Mouse (Mus musculus) midbrain, postnatal 0 days (tissue): ENCODE data around the gene Fam8a1. TPM values are rescaled to one million over a fixed set of nuclear protein-coding genes. Genes with fewer than 3 reads are reported as not detected.

ENCODE experiments used
- ATAC-seq: fragments of 200-750 bp; cut with Nextera tagmentation; 2 replicates; pipeline ENCODE4 v1.8.0; 2017; ENCODE audit warnings: moderate number of reproducible peaks, mild to moderate bottlenecking, moderate TSS enrichment, moderate library complexity; ENCODE audit not compliant: low FRiP score
- DNase-seq: peaks from one replicate; pipeline ENCODE4 v3.0.0-alpha.2; 2015; ENCODE audit warnings: low spot score
- H3K27ac ChIP-seq: fragments of 300-500 bp; sonication (generic); 2 replicates; pipeline ENCODE4 v1.5.1; 2014; ENCODE audit warnings: low read depth, mild to moderate bottlenecking, low read length, mixed read lengths
- H3K27me3 ChIP-seq: fragments of 300-500 bp; sonication (generic); 2 replicates; pipeline ENCODE4 v1.6.1; 2014; ENCODE audit warnings: low read length, control low read depth, mixed read lengths; ENCODE audit not compliant: insufficient read depth
- H3K36me3 ChIP-seq: fragments of 300-500 bp; sonication (generic); 2 replicates; pipeline ENCODE4 v1.6.1; 2014; ENCODE audit warnings: low read length, control low read depth, mixed read lengths; ENCODE audit not compliant: insufficient read depth
- H3K4me1 ChIP-seq: fragments of 300-500 bp; sonication (generic); 2 replicates; pipeline ENCODE4 v1.6.1; 2014; ENCODE audit warnings: mild to moderate bottlenecking, control low read depth, antibody characterized with exemption, low read length, mixed read lengths; ENCODE audit not compliant: insufficient read depth
- H3K4me2 ChIP-seq: fragments of 300-500 bp; sonication (generic); 2 replicates; pipeline ENCODE4 v1.6.1; 2014; ENCODE audit warnings: low read depth, mild to moderate bottlenecking, low read length, mixed read lengths; ENCODE audit not compliant: poor library complexity, severe bottlenecking
- H3K4me3 ChIP-seq: fragments of 300-500 bp; sonication (generic); 2 replicates; pipeline ENCODE4 v1.5.1; 2014; ENCODE audit warnings: low read depth, mild to moderate bottlenecking, low read length, moderate library complexity
- H3K9ac ChIP-seq: fragments of 300-500 bp; sonication (generic); replicated peaks from 2 replicates; pipeline ENCODE4 v1.6.1; 2014; ENCODE audit warnings: mild to moderate bottlenecking, low read length, moderate library complexity, mixed read lengths; ENCODE audit not compliant: poor library complexity, severe bottlenecking
- H3K9me3 ChIP-seq: fragments of 300-500 bp; sonication (generic); 2 replicates; pipeline ENCODE4 v1.6.1; 2016; ENCODE audit warnings: low read length, control low read depth
- CTCF ChIP-seq: IDR thresholded peaks from 2 replicates; pipeline ENCODE4 v1.5.1; 2016; ENCODE audit warnings: antibody characterized with exemption, mild to moderate bottlenecking
- WGBS: fragments of 180-500 bp; shearing (Covaris S2); extraction: QIAGEN DNeasy Blood & Tissue Kit; methylation state at CpG from one replicate; pipeline ENCODE4 v1.1.7; 2014; 5-methylcytosine and 5-hydroxymethylcytosine counted together
- polyA plus RNA-seq: library from polyadenylated mRNA; unstranded; fragments of >200 nt; fragmentation: Nextera tagmentation; extraction: Ambion mirVana; gene quantifications from 2 replicates; pipeline ENCODE4 v1.2.1, GENCODE M21; 2015
- total RNA-seq: library from RNA; depleted of rRNA; stranded (reverse); fragments of >200 nt; gene quantifications from 2 replicates; pipeline ENCODE4 v1.2.3, GENCODE M21; 2014

The Fam8a1 gene
- total and polyA plus RNA-seq, 2 experiments from 2014 or later: 18.1 to 59.2 TPM

DNA sequence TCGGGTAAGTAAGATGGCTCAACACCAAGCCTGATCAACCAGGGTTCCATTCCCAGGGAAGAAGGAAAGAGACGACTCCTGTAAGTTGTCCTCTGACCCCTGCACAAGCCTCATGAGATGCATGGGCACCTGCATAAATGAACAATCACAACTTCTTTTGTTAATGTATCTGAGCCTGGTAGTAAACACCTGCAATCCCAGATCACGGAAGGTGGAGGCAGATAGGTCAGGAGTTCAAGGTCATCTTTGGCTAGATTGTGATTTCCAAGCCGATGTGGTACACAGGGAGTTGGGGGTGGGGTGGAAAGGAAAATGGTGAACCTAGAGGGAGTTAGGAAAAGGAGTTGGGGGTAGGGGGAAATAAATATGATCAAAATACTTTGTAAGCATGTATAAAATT lies 36.5 kb upstream of the Fam8a1 start:
- H3K9me3 ChIP-seq: no peaks in the 10 kb centered on the region
- H3K4me2 ChIP-seq: no peak overlapping the region
- H3K9ac ChIP-seq: no peak overlapping the region
- no peaks in the 10 kb centered on the region for H3K36me3 ChIP-seq
- no peak for DNase-seq
- H3K4me1 ChIP-seq: peaks cover 4% of the 10 kb centered on the region; the same call in 1 of the 2 replicates
- peak overlapping the region; percentile 87 for H3K27ac ChIP-seq
- WGBS: 62% methylated on average over 4 of the region's 4 CpGs
- H3K4me3 ChIP-seq: no peak overlapping the region
- ATAC-seq: no peak
- TF ChIP-seq CTCF: no peak
- no peaks in the 10 kb centered on the region for H3K27me3 ChIP-seq

DNA sequence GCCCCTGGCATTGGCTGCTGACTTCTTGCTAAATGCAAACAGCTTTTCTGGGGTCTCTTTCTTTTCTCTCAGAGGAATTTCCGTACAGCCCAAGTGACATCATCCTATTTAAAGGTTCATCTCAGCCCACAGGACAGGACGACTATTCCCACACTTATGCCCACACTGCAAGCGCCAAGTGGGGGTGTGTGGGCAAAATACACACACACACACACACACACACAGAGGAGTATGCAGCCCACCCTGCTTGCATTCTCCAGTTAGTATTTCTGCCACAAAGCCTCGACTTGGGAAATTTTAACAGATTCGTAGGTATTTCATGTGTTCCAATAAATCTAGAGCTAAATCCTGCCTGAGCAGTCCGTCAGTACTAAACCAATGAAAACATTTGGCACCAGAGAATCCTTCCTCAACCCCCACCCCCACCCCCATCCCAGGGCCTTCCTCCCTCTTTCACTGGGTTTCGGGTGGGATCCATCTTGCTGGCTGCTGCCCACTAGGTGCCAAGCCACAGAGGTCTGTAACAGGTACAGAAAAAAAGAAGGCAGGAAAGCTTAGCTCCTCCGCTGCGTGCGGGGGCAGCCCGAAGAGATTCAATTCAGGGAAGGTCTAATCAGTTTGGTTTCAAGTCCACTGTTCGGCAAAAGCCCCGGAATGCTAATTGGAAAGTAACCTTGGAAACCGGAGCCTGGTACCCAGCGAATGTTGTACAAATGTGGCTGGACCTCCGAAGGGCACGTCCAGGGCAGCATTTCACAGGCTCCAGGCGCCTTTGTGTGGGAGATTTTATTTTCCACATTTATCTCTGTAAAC lies 35.8 kb upstream of the Fam8a1 start:
- 9% methylated on average over 18 of the region's 18 CpGs for WGBS
- Histone ChIP-seq H3K36me3 (no peaks in the 10 kb centered on the region), H3K9me3 (no peaks in the 10 kb centered on the region), H3K27ac (peak overlapping the region; percentile 87), H3K4me1 (no peaks in the 10 kb centered on the region), H3K4me3 (no peak overlapping the region), H3K9ac (peak overlapping the region; percentile 54), H3K4me2 (peak overlapping the region; percentile 26; the same call in 1 of the 2 replicates), H3K27me3 (no peaks in the 10 kb centered on the region)
- DNase-seq (peak; percentile 85), ATAC-seq (peak; percentile 86)
- no peak; the same call in 1 of the 2 replicates for TF ChIP-seq CTCF

- Histone ChIP-seq H3K9me3 (no peaks in the 10 kb centered on the region), H3K9ac (no peak overlapping the region; the same call in 1 of the 2 replicates), H3K36me3 (no peaks in the 10 kb centered on the region), H3K4me1 (no peaks in the 10 kb centered on the region), H3K4me2 (no peak overlapping the region), H3K27me3 (no peaks in the 10 kb centered on the region), H3K27ac (peak overlapping the region; percentile 87), H3K4me3 (no peak overlapping the region)
- peak; percentile 64; the same call in 1 of the 2 replicates for ATAC-seq
- no peak for DNase-seq
- 20% methylated on average over 6 of the region's 6 CpGs for WGBS
- TF ChIP-seq CTCF: no peak; the same call in 1 of the 2 replicates
Measured at GRCm38 (mm10) chr13:46634133-46634488, 35.2 kb upstream of the Fam8a1 start.

DNA sequence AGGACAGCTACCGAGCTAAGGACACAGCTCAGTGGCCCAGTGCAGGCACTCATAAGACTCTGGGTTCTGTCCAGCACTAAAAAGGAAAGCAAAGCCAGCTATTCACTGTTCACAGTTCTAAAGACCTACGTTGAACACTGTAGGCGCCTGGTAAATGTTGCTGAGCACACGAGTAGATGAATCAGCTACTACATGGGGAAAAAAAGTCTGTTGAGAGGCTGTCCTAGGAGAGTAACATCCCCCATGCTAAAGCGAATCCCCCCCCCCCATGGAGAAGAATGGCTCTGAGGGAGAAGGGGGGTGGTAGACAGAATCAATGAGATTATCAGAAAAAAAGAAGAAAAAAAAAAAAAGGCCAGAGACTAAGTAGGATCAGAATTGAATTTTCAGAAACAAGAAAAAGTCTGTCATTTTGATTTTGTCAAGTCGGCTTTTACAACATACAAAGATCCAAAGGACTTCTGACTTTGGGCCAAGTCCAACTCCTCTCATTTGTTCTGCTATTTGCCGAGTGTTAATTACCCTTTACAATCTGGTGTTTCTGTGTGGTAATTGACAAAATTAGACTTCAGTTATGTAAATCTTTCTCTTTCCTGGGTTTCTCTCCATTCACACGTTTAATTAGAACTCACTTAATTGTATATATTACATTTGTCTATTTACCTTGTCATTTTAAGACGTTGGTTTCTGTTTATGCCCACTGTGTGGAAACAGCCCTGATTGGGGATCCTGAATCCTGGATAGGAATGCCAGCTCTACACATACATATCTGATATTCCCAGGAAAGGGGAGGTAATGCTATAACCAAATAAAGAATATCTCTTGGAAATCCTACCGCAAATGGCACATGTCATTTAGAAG lies 28.5 kb upstream of the Fam8a1 start:
- Histone ChIP-seq H3K27me3 (no peaks in the 10 kb centered on the region), H3K36me3 (no peaks in the 10 kb centered on the region), H3K4me3 (no peak overlapping the region), H3K9ac (no peak overlapping the region), H3K9me3 (0 out of 2 replicates have a peak, but pooled peaks cover 3% of the 10 kb centered on the region), H3K27ac (no peak overlapping the region), H3K4me1 (no peaks in the 10 kb centered on the region), H3K4me2 (no peak overlapping the region)
- WGBS: 74% methylated on average over 10 of the region's 10 CpGs
- ATAC-seq (no peak), DNase-seq (no peak)
- no peak for TF ChIP-seq CTCF

- Histone ChIP-seq H3K4me3 (no peak overlapping the region), H3K9me3 (0 out of 2 replicates have a peak, but pooled peaks cover 3% of the 10 kb centered on the region), H3K36me3 (no peaks in the 10 kb centered on the region), H3K27ac (no peak overlapping the region), H3K4me1 (no peaks in the 10 kb centered on the region), H3K4me2 (no peak overlapping the region), H3K27me3 (no peaks in the 10 kb centered on the region), H3K9ac (no peak overlapping the region)
- ATAC-seq: no peak
- TF ChIP-seq CTCF: peak; percentile 51
- WGBS: 91% methylated on average over 4 of the region's 4 CpGs
- no peak for DNase-seq
Measured at GRCm38 (mm10) chr13:46642318-46642717, 27.0 kb upstream of the Fam8a1 start.
